Mouse (Mus musculus) cerebellum, postnatal 36 days (tissue): Measurements from ENCODE around the gene Wdr13.
"Not testable (repeated sequence)": the region's sequence is repeated elsewhere in the genome, so short reads cannot be mapped to it uniquely, and the experiment has no call there.

Experiments used
- DNase-seq, 2 experiments: peaks; one replicate each; pipeline ENCODE4 v3.0.0; 2021 to 2022; ENCODE audit warnings: mixed read lengths in 2 of 2

The Wdr13 gene

DNA sequence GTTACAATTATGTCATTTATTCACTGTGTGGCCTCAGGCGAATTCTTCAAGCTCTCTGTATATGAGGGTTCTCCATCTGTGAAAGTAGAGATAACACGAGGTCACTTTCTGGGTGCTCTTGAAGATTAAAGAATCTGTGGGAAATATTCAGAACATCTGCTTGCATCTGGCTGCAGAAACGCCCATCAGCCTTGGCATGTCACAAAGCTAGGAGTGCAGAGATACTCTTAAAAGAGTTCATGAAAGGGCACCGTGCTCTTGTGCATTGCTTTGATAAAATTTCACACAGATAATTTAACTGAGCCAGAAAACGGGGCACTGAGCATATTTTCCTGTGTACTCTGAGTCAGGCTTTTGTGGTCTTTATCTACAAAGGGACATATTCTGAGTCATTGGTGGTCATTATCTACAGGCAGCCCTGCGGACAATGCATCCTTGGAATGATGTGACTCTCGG, 30.5 kb downstream of the Wdr13 start:
- no peak for DNase-seq

DNA sequence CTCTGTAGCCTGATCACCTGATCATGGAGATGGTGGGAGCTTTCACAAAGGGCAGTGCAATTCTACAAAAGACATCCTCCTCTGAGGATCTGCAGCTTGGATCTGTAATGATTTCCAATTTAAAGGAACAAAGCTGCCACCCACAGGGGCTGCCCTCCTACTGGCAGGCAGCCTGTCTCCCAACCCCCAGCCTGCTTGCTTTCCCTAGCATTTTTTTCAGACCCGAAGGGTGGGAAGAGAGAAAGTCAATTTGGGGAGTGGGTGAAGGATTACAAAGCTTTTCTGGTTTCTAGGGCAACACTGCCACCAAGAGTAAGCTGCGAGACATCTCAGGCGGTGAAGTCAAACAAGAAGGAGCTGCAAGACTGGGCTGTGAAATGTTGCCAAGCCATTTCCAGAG, 31.7 kb downstream of the Wdr13 start:
- no peak for DNase-seq

DNA sequence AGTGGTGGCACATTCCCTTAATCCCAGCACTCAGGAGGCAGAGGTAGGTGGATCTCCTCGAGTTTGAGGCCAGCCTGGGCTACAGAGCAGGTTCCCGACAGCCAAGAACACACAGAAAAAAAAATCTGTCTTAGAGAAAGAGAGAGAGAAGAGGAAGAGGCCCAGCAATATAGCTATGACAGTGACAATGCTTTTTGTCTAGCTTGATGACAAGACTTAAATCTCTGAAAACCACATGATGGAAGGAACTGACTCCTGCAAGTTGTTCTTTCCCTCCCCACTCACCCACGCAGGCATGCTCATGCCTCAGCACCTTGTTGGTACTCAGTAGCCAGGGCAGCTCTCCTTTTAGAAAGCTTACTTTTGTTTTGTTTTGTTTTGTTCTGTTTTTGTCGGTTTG, 33.3 kb downstream of the Wdr13 start:
- DNase-seq: no peak

DNA sequence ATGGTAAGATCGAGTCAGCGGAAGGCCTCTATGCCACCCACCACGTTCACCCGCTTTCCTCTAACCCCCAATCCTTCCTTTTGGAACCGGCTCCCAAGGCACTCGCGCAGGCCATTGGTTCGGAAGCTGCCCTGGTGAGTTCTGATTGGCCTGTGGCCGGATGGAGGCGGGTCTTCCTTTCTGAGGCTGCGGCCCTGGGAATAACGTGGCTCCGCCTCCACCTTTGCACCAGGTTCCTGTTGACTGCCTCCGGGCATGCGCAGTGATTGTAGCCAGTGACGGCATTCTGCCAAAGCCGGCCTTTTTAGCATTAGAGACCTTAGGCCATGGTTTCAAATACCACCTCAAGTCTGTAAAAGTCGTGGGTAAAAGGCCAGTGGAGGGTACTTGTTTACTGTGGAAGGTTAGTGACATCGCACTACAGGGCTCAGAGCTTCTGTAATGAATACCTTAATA, 35.9 kb downstream of the Wdr13 start:
- DNase-seq: peak; percentile 97 to 98

DNA sequence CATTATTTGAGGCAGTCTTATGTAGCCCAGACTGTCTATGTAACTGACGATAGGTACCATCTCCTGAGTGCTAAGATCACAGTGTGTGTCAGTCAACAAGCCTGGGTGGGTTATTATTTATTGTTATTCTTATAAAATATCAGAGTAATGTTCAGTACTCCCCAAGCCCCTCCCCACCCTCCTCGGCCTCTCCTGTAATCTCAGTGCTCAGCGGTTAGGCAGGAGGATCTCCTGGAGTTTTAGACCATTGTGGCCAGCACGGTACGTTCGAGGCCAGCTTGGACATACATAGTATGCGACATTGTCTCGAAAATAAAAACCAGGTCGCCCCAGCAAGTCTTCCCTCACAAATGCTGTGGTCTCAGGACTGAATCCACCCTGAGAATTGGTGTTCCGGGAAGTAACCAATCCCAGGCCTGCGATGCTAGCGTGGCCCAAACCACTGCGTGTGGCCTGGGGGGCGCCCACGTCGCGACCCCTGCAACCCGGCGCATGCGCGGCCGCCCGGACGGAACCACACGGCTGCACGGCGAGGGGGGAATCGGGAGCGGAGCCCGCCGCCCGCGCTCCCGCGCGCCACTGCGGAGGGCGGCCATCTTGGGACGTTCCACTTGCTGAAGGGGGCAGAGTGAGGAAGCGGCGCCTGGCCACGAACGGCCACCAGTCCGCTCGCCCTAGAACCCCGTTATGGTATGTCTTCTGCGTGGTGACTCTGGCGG, 36.5 kb downstream of the Wdr13 start:
- DNase-seq: peak; percentile 76 to 79

DNA sequence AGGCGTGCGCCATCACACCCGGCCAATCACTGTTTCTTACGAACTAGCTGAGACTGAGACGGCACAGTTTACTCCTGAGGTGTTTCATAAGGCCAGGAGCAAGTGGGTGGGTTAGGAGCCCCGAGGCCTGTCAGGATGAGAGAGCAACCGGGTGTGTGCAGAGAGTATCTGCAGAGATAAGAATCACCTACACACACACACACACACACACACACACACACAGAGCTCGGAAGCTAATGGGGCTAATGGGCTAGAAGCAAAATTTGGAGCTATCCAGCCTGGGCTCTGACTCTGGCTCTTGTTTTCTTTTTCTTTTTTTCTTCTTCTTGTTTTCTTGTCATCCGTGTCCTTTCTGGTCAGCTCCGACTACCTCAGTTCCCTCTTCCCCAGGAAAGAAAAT, 37.1 kb downstream of the Wdr13 start:
- peak in 1 of 2 experiments; percentile 10 for DNase-seq

DNA sequence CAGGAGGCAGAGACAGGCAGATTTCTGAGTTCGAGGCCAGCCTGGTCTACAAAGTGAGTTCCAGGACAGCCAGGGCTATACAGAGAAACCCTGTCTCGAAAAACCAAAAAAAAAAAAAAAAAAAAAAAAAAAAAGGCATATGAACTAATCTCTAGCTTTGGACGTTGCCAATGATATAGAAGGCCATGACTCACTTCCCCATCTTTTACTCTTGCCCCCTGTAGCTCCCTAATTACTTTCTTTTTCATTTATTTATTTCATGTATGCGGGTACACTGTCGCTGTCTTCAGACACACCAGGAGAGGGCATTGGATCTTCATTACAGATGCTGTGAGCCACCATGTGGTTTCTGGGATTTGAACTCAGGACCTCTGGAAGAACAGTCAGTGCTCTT, 41.7 kb downstream of the Wdr13 start:
- not testable (repeated sequence) for DNase-seq

DNA sequence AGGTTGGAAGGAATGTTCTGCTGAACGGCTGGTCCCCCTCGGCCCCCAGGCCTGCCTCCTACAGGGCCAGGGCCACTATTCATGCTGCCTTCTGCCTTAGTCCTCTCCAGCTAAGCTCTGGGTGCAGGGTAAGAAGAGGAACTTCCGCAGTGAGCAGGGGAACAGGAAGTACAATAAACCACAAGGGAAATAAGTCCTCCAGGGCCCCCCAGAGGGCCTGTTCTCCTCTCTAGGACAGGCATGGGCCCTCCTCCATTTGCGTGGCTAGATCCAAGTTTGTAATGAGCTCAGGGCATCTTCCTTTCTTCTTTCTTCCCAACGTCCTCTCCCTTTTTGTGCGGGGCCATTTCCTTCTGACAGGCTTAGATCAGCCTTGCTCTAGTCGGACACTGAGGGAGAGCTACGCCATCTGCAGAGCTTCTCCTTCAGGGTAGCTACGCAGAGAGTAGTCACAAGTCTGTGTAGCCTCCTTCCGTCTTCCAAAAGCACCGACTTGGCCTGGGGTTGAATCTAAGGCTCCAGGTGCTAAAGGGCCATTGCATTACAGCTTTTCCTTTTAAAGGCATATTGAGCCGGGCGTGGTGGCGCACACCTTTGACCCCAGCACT, 42.2 kb downstream of the Wdr13 start, which contains the start of gene Was:
Was (minus strand) TSS at position 153 of the 608 bp plus-strand sequence.
- no peak for DNase-seq

DNA sequence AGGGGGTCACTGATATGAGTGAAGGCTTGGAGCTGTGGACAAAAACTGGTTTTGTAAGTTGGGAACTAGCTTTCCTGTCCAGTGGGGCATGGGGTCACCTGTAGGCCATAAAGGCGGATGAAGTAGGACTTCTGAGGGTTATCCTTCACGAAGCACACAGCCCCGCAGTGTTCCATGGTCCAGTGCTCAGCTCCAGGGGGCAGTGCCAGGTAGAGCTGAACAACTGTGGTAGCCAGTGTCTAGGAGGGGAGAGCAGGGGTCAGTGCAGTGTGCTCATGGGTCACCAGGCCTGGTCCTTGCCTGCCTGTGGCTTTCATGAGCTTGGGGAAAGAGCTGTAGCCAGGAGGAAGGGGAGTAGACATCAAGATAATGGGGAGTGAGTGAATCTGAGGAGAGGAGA, 42.9 kb downstream of the Wdr13 start:
- no peak for DNase-seq

DNA sequence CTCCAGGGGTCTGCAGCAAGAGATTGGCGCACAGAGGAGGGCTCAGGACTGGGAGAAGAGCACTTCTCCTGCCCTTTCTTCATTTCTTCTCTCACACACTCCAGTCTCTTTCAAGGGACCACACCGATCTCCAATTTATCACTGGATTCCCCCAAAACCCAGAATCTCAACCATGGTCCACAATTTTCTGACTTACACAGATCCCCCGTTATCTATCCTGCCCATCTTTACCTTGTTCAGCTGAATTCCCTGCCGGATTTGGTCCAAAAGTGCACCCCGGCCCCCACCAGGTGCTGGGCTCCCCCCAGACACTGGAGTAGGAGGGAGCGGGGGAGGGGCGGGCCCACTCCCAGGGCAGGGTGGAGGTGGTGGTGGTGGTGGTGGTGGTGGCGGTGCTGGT, 47.1 kb downstream of the Wdr13 start:
- DNase-seq: no peak

DNA sequence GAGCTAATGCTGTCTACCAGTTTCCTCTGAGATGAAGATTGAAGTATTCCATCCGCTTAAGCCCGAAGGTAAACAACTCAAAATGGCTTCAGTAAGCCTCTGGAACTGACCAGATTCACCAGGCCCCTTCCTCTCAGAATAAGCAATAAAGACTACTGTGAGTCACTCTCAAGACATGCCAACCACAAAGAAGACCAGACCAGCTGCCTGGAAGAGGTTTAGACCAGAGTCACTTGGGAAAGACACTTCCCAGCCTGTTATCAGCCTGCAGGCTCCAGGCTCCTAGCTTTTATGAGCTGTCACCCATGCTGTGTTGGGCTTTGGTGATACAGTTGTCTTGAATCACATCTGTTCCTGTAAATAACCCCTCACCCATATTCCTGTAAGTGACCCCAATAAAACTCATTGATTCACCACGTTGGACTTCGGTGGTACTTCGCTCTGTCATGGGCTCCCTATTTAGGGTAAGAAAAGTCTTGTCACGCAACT, 47.9 kb downstream of the Wdr13 start:
- no peak for DNase-seq

DNA sequence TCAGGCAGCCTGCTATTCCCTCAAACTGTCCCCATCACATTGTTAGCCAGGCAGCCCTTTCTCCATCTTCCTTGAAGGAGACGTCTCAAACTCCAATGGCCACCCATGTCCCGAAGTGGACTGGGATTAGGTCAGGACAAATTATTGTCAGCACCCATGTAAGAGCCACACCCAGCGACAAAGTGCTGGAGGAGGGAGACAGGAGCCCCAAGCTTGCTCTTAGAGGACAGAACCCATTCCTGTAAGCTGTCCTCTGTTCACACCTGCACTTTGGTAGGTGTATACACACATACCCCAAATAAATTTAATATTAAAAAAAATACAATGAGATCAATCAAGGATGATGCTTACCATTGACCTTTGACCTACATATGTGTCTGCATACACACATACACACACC, 57.6 kb downstream of the Wdr13 start:
- DNase-seq: no peak

DNA sequence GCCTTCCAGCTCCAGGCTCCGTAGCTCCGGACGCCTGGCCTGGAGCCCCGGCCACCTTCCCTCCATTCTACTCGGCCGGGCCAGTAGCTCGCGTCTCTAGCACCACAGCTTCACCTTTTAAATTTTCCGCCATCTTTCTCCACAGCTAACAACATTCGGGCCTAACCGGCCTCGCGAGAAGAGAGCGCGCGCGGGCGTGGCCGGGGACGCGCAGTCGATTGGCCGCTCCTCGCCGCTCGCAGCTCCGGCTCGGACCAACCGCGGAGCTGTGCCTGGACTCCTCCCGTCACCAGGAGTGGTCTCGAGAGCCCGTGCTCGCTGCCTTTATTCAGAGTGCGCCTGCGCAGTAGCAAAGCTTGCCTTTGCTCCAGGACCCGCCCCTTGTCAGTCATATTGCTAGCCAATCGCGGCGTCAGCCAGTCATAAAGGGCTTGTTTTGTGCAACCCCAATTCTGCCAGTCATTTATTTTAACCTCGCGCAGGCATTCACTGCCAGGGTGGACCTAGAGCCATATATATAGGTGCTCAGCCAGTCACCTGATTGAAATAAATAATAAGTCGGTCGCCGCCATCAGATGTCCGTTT, 58.2 kb downstream of the Wdr13 start, which contains the start of gene Suv39h1:
Suv39h1 (minus strand) TSS at position 331 of the 585 bp plus-strand sequence.
- peak; percentile 89 to 91 for DNase-seq

DNA sequence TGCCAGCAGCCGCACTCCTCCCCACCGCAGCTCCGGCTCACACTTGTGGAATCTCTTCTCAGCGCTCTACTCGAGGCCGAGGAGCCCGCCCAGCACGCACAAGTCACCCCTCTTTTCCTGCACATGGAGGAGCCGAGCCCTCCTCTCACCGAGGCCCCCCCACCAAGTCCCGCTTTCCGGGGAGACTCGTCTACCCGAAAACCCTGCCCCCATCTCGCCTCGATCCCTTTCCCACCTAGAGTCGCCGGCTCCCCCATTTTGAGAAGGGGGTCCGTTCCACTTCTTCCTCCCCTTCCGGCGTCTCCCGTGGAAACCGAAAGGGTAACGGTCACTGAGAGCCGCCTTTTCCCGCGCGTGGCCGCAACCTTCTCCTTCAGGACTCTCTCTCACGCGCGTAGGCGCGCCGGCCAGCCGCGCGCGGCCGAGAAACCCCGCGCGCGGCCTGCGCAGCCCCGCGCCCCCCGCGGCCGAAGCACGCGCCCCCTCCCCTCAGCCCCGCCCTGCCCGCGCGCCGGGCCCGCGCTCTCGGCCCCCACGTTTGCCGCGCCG, 58.7 kb downstream of the Wdr13 start:
- peak; percentile 7 to 12 for DNase-seq
